Mouse (Mus musculus): Measurements from ENCODE around the gene Rab40c. TPM values are rescaled to one million over a fixed set of nuclear protein-coding genes. Genes with fewer than 3 reads are reported as not detected.

Gene Rab40c
- 45.5 and 48.7 TPM in 2 replicates for polyA plus RNA-seq (2015; fragmentation: Nextera tagmentation; extraction: Ambion mirVana)

DNA sequence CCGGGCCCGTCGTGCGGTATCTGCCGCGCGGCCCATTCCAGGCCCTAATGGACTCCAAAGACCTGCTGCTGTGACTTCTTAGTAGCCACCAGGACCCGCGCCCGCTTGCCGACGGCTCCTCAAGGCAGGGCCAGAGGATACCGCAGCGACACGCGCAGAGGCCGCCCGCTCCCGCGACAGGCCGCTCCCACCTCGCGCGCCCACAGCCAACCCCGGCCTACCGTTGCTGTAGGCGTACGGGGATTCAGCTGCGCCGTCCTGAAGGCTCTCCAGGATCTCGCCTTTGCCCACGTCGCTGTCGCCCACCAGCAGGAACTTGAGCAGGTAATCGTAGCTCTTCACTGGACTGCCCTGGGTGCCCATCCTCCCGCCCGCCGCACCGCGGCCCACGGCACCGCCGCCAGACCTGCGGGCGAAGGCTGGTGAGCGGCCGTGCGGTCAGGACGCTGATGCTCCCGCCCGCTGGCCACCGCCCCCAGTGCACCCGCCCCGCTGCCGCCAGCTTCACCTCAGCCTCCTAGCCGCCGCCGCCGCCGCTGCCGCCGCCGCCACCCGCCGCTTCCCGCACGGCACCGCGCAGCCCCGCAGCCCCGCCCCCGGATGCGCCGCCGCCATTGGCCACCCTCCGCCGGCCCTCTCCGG lies at the start of gene Rab40c:
TSS of gene Rab40c (minus strand) at position 584 of the 642 bp plus-strand sequence.
- H3K27me3 ChIP-seq, result no peaks in the 10 kb centered on the region
- ATAC-seq (ENCODE audit: low FRiP score), result peak; percentile 4; the same call in 1 of the 2 replicates
- H3K9me3 ChIP-seq, result no peaks in the 10 kb centered on the region
- WGBS, result under 1% methylated on average over 69 of the region's 78 CpGs
- H3K4me3 ChIP-seq, result peak within 1 kb of the TSS; percentile 98
- peak within 1 kb of the TSS; percentile 97 for H3K27ac ChIP-seq
- peaks cover 45% of the 10 kb centered on the region for H3K4me1 ChIP-seq (replicated peaks)
- peak within 1 kb of the TSS; percentile 87 for H3K4me2 ChIP-seq
- H3K36me3 ChIP-seq, result peaks cover 9% of the 10 kb centered on the region; the same call in 1 of the 2 replicates
- peak within 1 kb of the TSS; percentile 94 for H3K9ac ChIP-seq

DNA sequence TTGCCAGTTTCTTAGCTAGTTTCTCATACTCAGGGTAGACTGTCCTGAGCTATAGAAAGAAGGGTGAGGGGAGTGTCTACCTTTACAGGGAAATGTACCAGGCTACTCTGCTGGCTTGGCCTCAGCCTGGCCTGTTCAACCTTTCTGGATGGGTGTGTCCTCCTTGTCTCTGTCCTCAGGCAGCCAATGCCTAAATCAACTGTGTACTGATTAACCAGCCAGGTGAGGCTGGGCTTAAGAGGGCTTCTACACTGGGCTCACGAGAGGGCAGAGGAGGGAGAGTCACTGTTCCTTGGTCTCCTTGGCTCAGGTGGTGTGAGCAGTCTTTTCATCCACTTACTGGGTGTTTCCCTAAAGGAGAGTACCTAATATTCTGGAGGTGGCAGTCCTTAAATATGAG lies 48.6 kb upstream of the Rab40c start:
- Histone ChIP-seq H3K9ac (no peak overlapping the region), H3K4me1 (replicated peaks) (peaks cover 18% of the 10 kb centered on the region; the same call in 1 of the 2 replicates)
- WGBS, result 86% methylated on average over 1 of the region's 1 CpGs

GRCm38 (mm10) chr17:25967652-25968051 lies 48.1 kb upstream of the Rab40c start:
- H3K9ac ChIP-seq, result no peak overlapping the region
- no peaks in the 10 kb centered on the region for H3K27me3 ChIP-seq
- H3K27ac ChIP-seq, result no peak overlapping the region
- H3K4me3 ChIP-seq, result no peak overlapping the region
- no peak for ATAC-seq (ENCODE audit: low FRiP score)
- WGBS, result 70% methylated on average over 3 of the region's 3 CpGs
- no peaks in the 10 kb centered on the region for H3K9me3 ChIP-seq
- H3K36me3 ChIP-seq, result peaks cover 28% of the 10 kb centered on the region
- H3K4me2 ChIP-seq, result no peak overlapping the region
- peaks cover 18% of the 10 kb centered on the region; the same call in 1 of the 2 replicates for H3K4me1 ChIP-seq (replicated peaks)

More for the DNA sequence above, 48.6 kb upstream of the Rab40c start:
- Histone ChIP-seq H3K4me2 (no peak overlapping the region), H3K36me3 (peaks cover 23% of the 10 kb centered on the region), H3K9me3 (no peaks in the 10 kb centered on the region), H3K27ac (no peak overlapping the region), H3K27me3 (no peaks in the 10 kb centered on the region), H3K4me3 (no peak overlapping the region)
- ATAC-seq (ENCODE audit: low FRiP score), result no peak

GRCm38 (mm10) chr17:25964271-25964670 lies 44.7 kb upstream of the Rab40c start:
- no peak overlapping the region for H3K4me3 ChIP-seq
- WGBS, result 87% methylated on average over 7 of the region's 7 CpGs
- ATAC-seq (ENCODE audit: low FRiP score), result no peak
- no peaks in the 10 kb centered on the region for H3K27me3 ChIP-seq
- no peak overlapping the region; the same call in 1 of the 2 replicates for H3K9ac ChIP-seq
- H3K9me3 ChIP-seq, result no peaks in the 10 kb centered on the region
- no peak overlapping the region for H3K4me2 ChIP-seq
- peaks cover 52% of the 10 kb centered on the region for H3K36me3 ChIP-seq
- no peak overlapping the region for H3K27ac ChIP-seq
- H3K4me1 ChIP-seq (replicated peaks), result peaks cover 18% of the 10 kb centered on the region; the same call in 1 of the 2 replicates

DNA sequence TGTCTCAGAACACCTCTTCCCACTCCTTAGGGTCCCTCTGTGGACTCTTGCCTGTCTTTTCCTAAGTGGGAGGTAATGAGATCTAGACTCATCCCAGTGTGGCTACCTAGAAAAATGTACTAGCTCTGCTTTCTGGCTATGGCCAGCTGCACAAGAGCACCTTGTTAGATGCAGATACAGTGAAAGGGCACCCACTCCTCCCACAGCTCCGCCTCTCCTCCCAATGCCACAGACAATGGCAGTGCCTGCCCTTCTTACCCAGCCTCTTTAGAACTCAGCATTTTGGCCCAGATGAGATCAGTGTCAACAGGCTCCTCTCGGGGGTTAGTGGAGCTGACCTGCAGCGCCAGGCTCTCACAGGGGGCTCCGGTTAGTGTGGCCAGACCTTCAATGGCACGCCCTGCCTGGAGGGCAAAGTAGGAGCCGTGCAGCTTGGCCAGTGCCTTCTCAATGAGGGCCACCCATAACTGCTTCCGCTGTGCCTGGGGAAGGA lies 42.9 kb upstream of the Rab40c start:
- 93% methylated on average over 7 of the region's 7 CpGs for WGBS
- Histone ChIP-seq H3K9ac (no peak overlapping the region; the same call in 1 of the 2 replicates), H3K4me1 (replicated peaks) (peaks cover 14% of the 10 kb centered on the region; the same call in 1 of the 2 replicates), H3K4me3 (no peak overlapping the region), H3K36me3 (peaks cover 69% of the 10 kb centered on the region), H3K4me2 (no peak overlapping the region), H3K27me3 (no peaks in the 10 kb centered on the region), H3K27ac (no peak overlapping the region), H3K9me3 (no peaks in the 10 kb centered on the region)
- no peak for ATAC-seq (ENCODE audit: low FRiP score)

DNA sequence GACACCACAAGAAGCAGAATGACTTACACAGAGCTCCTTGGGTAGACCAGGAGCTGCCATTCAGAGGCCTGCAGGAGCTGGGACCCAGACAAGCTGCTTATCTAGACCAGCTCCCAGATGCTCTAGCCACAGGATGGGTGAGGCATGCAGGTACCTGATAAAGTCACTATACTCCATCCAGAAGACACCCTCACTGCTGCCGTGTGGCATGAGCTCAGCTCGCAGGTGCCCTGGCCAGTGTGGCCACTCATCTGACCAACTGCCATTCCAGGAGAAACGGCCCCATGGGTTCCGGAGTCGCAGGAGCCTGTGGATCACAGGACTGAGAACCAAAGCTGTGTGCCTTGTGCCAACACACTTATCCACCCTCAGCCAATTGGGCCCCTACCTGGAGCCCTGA lies 42.0 kb upstream of the Rab40c start:
- H3K4me2 ChIP-seq, result no peak overlapping the region
- peaks cover 16% of the 10 kb centered on the region; the same call in 1 of the 2 replicates for H3K4me1 ChIP-seq (replicated peaks)
- H3K36me3 ChIP-seq, result peaks cover 70% of the 10 kb centered on the region
- H3K27me3 ChIP-seq, result no peaks in the 10 kb centered on the region
- no peak for ATAC-seq (ENCODE audit: low FRiP score)
- 94% methylated on average over 5 of the region's 5 CpGs for WGBS
- no peak overlapping the region for H3K4me3 ChIP-seq
- no peak overlapping the region for H3K27ac ChIP-seq
- H3K9me3 ChIP-seq, result no peaks in the 10 kb centered on the region
- no peak overlapping the region for H3K9ac ChIP-seq

GRCm38 (mm10) chr17:25959630-25960467 lies 40.3 kb upstream of the Rab40c start:
- 0 out of 2 replicates have a peak, but pooled peaks cover under 1% of the 10 kb centered on the region for H3K27me3 ChIP-seq
- H3K4me2 ChIP-seq, result no peak overlapping the region
- H3K9ac ChIP-seq, result no peak overlapping the region
- no peaks in the 10 kb centered on the region for H3K9me3 ChIP-seq
- peaks cover 24% of the 10 kb centered on the region; the same call in 1 of the 2 replicates for H3K4me1 ChIP-seq (replicated peaks)
- no peak for ATAC-seq (ENCODE audit: low FRiP score)
- peaks cover 70% of the 10 kb centered on the region for H3K36me3 ChIP-seq
- H3K4me3 ChIP-seq, result no peak overlapping the region
- 95% methylated on average over 23 of the region's 23 CpGs for WGBS
- H3K27ac ChIP-seq, result no peak overlapping the region

- Histone ChIP-seq H3K4me2 (no peak overlapping the region), H3K36me3 (peaks cover 62% of the 10 kb centered on the region), H3K27ac (0 out of 2 replicates have a peak overlapping the region, but pooled peaks have one; percentile 19), H3K27me3 (peaks cover 7% of the 10 kb centered on the region), H3K9ac (no peak overlapping the region), H3K9me3 (no peaks in the 10 kb centered on the region), H3K4me3 (no peak overlapping the region), H3K4me1 (replicated peaks) (peaks cover 16% of the 10 kb centered on the region; the same call in 1 of the 2 replicates)
- WGBS, result 94% methylated on average over 11 of the region's 11 CpGs
- no peak for ATAC-seq (ENCODE audit: low FRiP score)
These were observed 39.4 kb upstream of the Rab40c start for GRCm38 (mm10) chr17:25958771-25959494.

DNA sequence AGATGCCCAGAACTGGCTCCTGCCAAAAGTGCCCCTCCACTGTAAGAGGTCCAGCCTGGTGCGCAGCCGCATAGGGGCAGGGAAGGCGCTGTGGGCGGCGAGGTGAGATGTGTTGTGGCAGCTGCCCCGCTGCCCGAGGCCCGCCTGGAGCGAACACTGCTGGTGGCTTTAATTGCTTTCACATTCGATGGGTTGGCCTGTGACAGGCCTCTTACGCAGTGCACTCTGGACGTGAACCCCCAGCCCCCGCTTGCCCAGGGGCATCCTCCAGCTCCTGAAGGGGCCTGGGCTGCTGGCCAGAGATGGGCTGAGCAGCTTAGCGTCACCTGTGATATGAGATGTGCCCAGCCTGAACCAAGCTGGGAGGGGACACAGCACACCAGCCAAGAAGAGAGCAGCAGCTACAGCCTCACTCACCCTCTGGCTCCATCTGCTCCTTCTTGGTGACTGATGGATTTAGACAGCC lies 38.1 kb upstream of the Rab40c start:
- H3K4me3 ChIP-seq, result no peak overlapping the region
- no peak for ATAC-seq (ENCODE audit: low FRiP score)
- no peaks in the 10 kb centered on the region for H3K9me3 ChIP-seq
- H3K9ac ChIP-seq, result no peak overlapping the region
- H3K4me2 ChIP-seq, result no peak overlapping the region
- H3K27me3 ChIP-seq, result peaks cover 20% of the 10 kb centered on the region
- peak overlapping the region; percentile 52 for H3K27ac ChIP-seq
- WGBS, result 83% methylated on average over 14 of the region's 14 CpGs
- H3K36me3 ChIP-seq, result peaks cover 48% of the 10 kb centered on the region
- peaks cover 16% of the 10 kb centered on the region; the same call in 1 of the 2 replicates for H3K4me1 ChIP-seq (replicated peaks)

- Histone ChIP-seq H3K4me3 (no peak overlapping the region), H3K4me2 (no peak overlapping the region), H3K27ac (no peak overlapping the region), H3K9ac (0 out of 2 replicates have a peak overlapping the region, but pooled peaks have one; percentile 24), H3K9me3 (no peaks in the 10 kb centered on the region), H3K4me1 (replicated peaks) (peaks cover 23% of the 10 kb centered on the region), H3K36me3 (peaks cover 39% of the 10 kb centered on the region), H3K27me3 (peaks cover 30% of the 10 kb centered on the region)
- no peak for ATAC-seq (ENCODE audit: low FRiP score)
- 73% methylated on average over 7 of the region's 7 CpGs for WGBS
These were observed 37.1 kb upstream of the Rab40c start for GRCm38 (mm10) chr17:25956631-25957030.

- WGBS, result 77% methylated on average over 7 of the region's 7 CpGs
- 0 out of 2 replicates have a peak overlapping the region, but pooled peaks have one; percentile 24 for H3K9ac ChIP-seq
- H3K4me3 ChIP-seq, result no peak overlapping the region
- no peaks in the 10 kb centered on the region for H3K9me3 ChIP-seq
- ATAC-seq (ENCODE audit: low FRiP score), result no peak
- peaks cover 27% of the 10 kb centered on the region for H3K4me1 ChIP-seq (replicated peaks)
- peaks cover 34% of the 10 kb centered on the region for H3K36me3 ChIP-seq
- no peak overlapping the region for H3K4me2 ChIP-seq
- H3K27me3 ChIP-seq, result peaks cover 34% of the 10 kb centered on the region
- H3K27ac ChIP-seq, result no peak overlapping the region
These were observed 36.7 kb upstream of the Rab40c start for GRCm38 (mm10) chr17:25956201-25956600.
